Mouse (Mus musculus) spleen, adult 2 months (tissue): ENCODE data around the gene Adcy6. TPM values are rescaled to one million over a fixed set of nuclear protein-coding genes. Genes with fewer than 3 reads are reported as not detected.

Experiments
- DNase-seq, 2 experiments: peaks; one replicate each; pipeline versions ENCODE4 v3.0.0 to v3.0.0-alpha.2; 2012 to 2021; ENCODE audit warnings: low spot score in 2 of 2, low read depth in 1 of 2
- H3K27ac ChIP-seq: fragments of 200-500 bp; 2 replicates; pipeline ENCODE4 v1.5.1; 2012; ENCODE audit warnings: low read length, inconsistent platforms; ENCODE audit not compliant: insufficient read depth
- H3K27me3 ChIP-seq: fragments of 200-500 bp; 2 replicates; pipeline ENCODE4 v1.6.1; 2012; ENCODE audit warnings: mild to moderate bottlenecking, moderate library complexity, low read length, inconsistent platforms; ENCODE audit not compliant: control insufficient read depth, insufficient read depth
- H3K36me3 ChIP-seq: fragments of 200-500 bp; 2 replicates; pipeline ENCODE4 v1.6.1; 2012; ENCODE audit warnings: mild to moderate bottlenecking, low read length, inconsistent platforms; ENCODE audit not compliant: control insufficient read depth, insufficient read depth
- H3K4me1 ChIP-seq: fragments of 200-500 bp; 2 replicates; pipeline ENCODE4 v1.6.1; 2011; ENCODE audit warnings: inconsistent platforms; ENCODE audit not compliant: control insufficient read depth, insufficient read depth, insufficient read length
- H3K4me3 ChIP-seq: fragments of 200-500 bp; 2 replicates; pipeline ENCODE4 v1.5.1; 2011; ENCODE audit warnings: mild to moderate bottlenecking, inconsistent platforms; ENCODE audit not compliant: insufficient read depth, insufficient read length; ENCODE audit errors: extremely low read depth
- CTCF ChIP-seq: fragments of 200-500 bp; IDR thresholded peaks from 2 replicates; pipeline ENCODE4 v1.5.1; 2011; ENCODE audit warnings: mild to moderate bottlenecking, inconsistent platforms; ENCODE audit not compliant: insufficient read depth, insufficient read length, insufficient replicate concordance; ENCODE audit errors: extremely low read depth
- POLR2A ChIP-seq: fragments of 200-500 bp; IDR thresholded peaks from 2 replicates; pipeline ENCODE4 v1.6.1; 2011; ENCODE audit warnings: low read depth, low read length, inconsistent platforms
- WGBS: fragments of 180-500 bp; shearing (Covaris S2); methylation state at CpG from one replicate; pipeline ENCODE4 v1.1.7; 2018; 5-methylcytosine and 5-hydroxymethylcytosine counted together
- polyA plus RNA-seq: library from polyadenylated mRNA; depleted of rRNA; stranded (reverse); fragments of >200 nt; gene quantifications from 2 replicates; pipeline ENCODE4 v1.2.3, GENCODE M21; 2012

Gene Adcy6
- polyA plus RNA-seq, 1 experiment, result 23.2 TPM

- H3K27me3 ChIP-seq, result 0 out of 2 replicates have a peak, but pooled peaks cover 1% of the 10 kb centered on the region
- H3K4me3 ChIP-seq, result no peak overlapping the region
- H3K36me3 ChIP-seq, result no peaks in the 10 kb centered on the region
- no peak for TF ChIP-seq POLR2A
- TF ChIP-seq CTCF, result no peak
- no peak for DNase-seq
- H3K27ac ChIP-seq, result no peak overlapping the region
- WGBS, result 44% methylated on average over 6 of the region's 6 CpGs
- no peaks in the 10 kb centered on the region; the same call in 1 of the 2 replicates for H3K4me1 ChIP-seq
Measured at GRCm38 (mm10) chr15:98622721-98623120, 12.8 kb upstream of the Adcy6 start.

GRCm38 (mm10) chr15:98622199-98622598, 12.3 kb upstream of the Adcy6 start:
- no peak for TF ChIP-seq CTCF
- TF ChIP-seq POLR2A, result no peak
- Histone ChIP-seq H3K4me1 (no peaks in the 10 kb centered on the region; the same call in 1 of the 2 replicates), H3K4me3 (no peak overlapping the region)

DNA sequence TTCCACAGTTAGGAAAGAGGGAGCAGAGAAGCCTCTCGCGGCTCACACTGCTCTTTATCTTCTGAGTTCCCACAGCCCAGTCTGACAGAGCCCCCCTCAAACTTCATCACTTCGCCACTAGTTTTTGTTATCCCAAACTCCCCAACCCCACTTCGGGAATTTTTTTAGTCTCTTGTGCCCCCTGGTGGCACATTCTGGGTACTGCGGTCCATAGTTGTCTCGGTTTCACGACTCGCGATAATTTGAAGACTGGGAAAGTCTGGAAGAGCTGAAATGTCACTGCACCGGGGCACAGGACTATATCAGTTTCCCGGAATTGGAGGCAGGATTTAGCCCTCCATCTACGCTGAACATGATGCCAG, 7.3 kb upstream of the Adcy6 start:
- TF ChIP-seq CTCF (peak; percentile 53; the same call in 1 of the 2 replicates), POLR2A (no peak)
- no peaks in the 10 kb centered on the region for H3K27me3 ChIP-seq
- H3K27ac ChIP-seq, result no peak overlapping the region
- DNase-seq, result peak in 1 of 2 experiments; percentile 48
- H3K36me3 ChIP-seq, result no peaks in the 10 kb centered on the region
- no peaks in the 10 kb centered on the region for H3K4me1 ChIP-seq
- H3K4me3 ChIP-seq, result no peak overlapping the region
- WGBS, result 2% methylated on average over 12 of the region's 12 CpGs

More at GRCm38 (mm10) chr15:98622199-98622598, 12.3 kb upstream of the Adcy6 start:
- 25% methylated on average over 7 of the region's 7 CpGs for WGBS
- no peaks in the 10 kb centered on the region for H3K36me3 ChIP-seq
- H3K27me3 ChIP-seq, result 0 out of 2 replicates have a peak, but pooled peaks cover 1% of the 10 kb centered on the region
- no peak overlapping the region for H3K27ac ChIP-seq
- DNase-seq, result no peak

- no peaks in the 10 kb centered on the region for H3K36me3 ChIP-seq
- TF ChIP-seq POLR2A (no peak), CTCF (no peak)
- WGBS, result 65% methylated on average over 20 of the region's 20 CpGs
- H3K4me1 ChIP-seq, result no peaks in the 10 kb centered on the region
- DNase-seq, result no peak
- no peaks in the 10 kb centered on the region for H3K27me3 ChIP-seq
- no peak overlapping the region for H3K27ac ChIP-seq
- H3K4me3 ChIP-seq, result no peak overlapping the region
Measured at GRCm38 (mm10) chr15:98616362-98617175, 6.7 kb upstream of the Adcy6 start.

- Histone ChIP-seq H3K4me3 (no peak overlapping the region), H3K27ac (no peak overlapping the region), H3K27me3 (no peaks in the 10 kb centered on the region), H3K4me1 (no peaks in the 10 kb centered on the region), H3K36me3 (no peaks in the 10 kb centered on the region)
- WGBS, result 79% methylated on average over 6 of the region's 6 CpGs
- no peak for DNase-seq
- TF ChIP-seq POLR2A, result no peak
- no peak for TF ChIP-seq CTCF
Measured at GRCm38 (mm10) chr15:98615751-98616150, 5.9 kb upstream of the Adcy6 start.

- no peak overlapping the region for H3K4me3 ChIP-seq
- TF ChIP-seq CTCF (no peak), POLR2A (no peak)
- no peaks in the 10 kb centered on the region for H3K27me3 ChIP-seq
- WGBS, result 87% methylated on average over 6 of the region's 6 CpGs
- no peaks in the 10 kb centered on the region for H3K4me1 ChIP-seq
- no peaks in the 10 kb centered on the region for H3K36me3 ChIP-seq
- no peak overlapping the region for H3K27ac ChIP-seq
- no peak for DNase-seq
Measured at GRCm38 (mm10) chr15:98614971-98615370, 5.1 kb upstream of the Adcy6 start.

- TF ChIP-seq POLR2A, result no peak
- TF ChIP-seq CTCF, result no peak
- Histone ChIP-seq H3K36me3 (no peaks in the 10 kb centered on the region), H3K27me3 (peaks cover under 1% of the 10 kb centered on the region; the same call in 1 of the 2 replicates), H3K27ac (no peak overlapping the region), H3K4me3 (no peak overlapping the region), H3K4me1 (no peaks in the 10 kb centered on the region; the same call in 1 of the 2 replicates)
- WGBS, result 80% methylated on average over 9 of the region's 9 CpGs
- no peak for DNase-seq
Measured at GRCm38 (mm10) chr15:98614551-98614950, 4.7 kb upstream of the Adcy6 start.
